Mouse (Mus musculus) thymus, postnatal 25 days (tissue): ENCODE data around the gene Col24a1.

ENCODE experiments used
- DNase-seq: peaks from one replicate; pipeline ENCODE4 v3.0.0; 2022

Col24a1 gene

GRCm38 (mm10) chr3:145471094-145471493 is 178.8 kb downstream of the Col24a1 start:
- DNase-seq: no peak

GRCm38 (mm10) chr3:145474163-145474562 is 181.9 kb downstream of the Col24a1 start:
- no peak for DNase-seq

GRCm38 (mm10) chr3:145476634-145477033 is 184.4 kb downstream of the Col24a1 start:
- DNase-seq: no peak

DNA sequence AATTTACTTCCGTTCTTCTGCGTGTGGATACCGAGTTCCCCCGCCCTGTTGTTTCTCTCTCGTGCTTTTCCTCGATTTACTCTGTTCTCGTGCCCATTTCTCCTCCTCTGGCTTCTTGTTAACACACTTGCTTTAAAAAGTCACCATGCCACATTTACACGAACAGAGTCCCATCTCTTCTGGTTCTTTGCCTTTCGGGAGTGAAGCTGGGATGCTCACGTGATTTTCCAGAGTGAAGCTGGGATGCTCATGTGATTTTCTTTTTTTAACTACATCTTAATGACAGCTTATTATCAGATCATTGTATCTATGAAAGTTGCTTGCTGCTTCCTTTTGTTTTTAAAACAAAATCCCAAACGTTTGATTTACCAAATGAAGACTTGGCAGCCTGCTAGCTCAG is 184.8 kb downstream of the Col24a1 start:
- DNase-seq: no peak

GRCm38 (mm10) chr3:145478446-145478845 is 186.2 kb downstream of the Col24a1 start:
- no peak for DNase-seq

DNA sequence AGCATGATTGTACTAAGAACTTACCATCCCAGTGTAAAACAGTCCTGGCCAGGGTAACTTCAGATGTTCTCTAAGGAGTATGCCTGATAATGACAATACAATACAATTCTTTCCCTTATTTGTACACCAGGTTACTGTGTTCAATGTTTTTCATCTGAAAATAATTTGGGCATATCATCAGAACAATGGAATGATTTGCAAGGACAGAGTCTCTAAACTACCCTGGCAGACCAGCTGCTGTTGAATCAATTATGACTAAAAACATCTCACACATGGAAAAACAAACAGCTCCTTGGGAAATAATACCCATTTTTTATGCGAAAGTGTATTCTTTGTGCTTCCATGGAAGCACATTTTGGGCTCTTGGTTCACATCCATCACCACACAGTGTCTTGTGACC is 198.0 kb downstream of the Col24a1 start:
- DNase-seq: no peak

DNA sequence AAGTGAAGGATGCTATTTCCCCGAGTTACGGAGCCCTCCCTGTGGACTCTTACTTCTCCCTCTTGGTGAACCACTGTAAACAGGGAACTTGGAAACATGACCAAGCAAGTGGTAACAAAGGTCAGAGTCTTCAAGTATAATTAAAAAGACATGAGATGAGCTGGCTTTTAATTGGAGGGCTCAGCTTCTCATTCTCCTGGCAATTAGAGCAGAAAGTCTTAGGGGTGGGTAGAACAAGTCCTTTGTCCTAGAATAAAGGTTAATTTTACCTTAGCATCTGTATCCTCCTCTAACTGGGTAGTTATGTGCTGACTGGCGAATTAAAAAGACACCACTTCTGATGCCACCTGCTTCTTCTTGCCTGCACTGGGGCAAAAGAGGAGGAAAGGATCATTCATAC is 199.1 kb downstream of the Col24a1 start:
- DNase-seq: no peak

DNA sequence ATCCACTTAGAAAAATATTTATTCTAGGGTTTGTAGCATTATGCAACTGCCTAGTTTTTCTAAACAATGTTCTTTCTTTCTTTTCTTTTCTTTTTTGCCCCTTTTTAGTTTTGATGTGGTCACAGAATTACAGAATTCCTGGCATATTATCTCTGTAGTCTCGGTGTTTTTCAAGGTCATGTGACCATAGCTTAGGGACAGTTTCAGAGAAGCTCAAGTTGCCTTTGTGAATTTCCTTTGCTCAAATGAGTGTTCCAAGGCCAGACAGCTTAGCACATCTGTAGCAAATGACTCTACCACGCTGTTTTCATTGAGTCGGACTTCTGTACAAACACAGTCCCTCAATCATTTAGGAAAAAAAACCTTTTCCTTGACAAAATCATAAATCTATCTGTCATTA is 205.9 kb downstream of the Col24a1 start:
- no peak for DNase-seq

DNA sequence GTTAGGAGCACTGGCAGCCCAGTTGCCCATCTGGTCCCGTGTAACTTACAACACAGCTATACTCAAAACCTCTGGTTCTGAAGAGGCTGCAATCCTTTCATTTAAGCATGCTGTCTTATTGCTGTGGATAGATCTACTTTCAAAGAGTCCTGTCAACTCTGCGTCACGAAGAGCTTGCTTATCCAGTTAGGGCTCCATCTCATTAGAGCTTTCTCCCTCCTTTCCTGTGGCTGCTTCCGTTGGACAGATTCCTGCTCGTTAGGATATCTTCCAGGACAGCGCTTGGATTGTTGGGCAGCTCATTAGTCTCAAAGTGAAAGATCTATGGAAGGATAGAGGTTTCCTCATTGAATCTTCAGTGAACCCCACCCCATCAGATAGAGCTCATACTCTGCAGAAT is 206.6 kb downstream of the Col24a1 start:
- no peak for DNase-seq

DNA sequence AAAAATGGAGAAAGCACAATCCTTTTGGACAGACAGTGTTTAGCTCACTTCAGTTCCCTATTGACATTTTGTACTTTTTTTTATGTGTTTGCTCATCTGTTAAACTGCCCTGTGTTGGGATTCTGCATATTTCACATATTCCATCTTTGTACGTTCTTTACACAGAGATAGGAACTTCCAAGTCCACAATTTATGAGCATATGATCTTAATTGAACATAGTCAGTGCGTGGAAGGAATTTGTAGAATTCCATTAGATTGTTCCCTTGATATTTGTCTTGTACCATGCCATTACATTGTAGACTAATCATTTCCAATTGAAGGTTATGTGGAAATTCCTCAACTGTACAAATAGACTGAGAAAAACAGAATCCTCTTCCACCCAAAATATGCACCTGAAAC is 212.6 kb downstream of the Col24a1 start:
- DNase-seq: no peak

DNA sequence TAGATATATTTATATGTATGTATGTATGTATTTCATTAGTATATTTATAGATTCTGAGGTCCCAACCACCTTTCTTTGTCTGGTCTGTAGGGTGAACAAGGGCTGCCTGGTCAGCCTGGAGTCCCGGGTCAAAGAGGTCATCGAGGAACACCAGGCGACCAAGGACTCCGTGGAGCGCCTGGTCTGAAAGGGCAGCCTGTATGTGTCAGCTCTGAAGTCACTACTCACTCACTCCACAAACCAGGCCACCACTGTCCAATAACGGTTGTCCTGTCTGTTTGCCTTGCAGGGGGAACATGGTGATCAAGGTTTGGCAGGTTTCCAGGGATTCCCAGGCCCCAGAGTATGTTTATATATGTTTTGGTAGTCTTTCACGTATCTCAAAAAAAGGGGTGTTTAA is 216.3 kb downstream of the Col24a1 start:
- no peak for DNase-seq

GRCm38 (mm10) chr3:145514197-145514596 is 221.9 kb downstream of the Col24a1 start:
- DNase-seq: no peak

- no peak for DNase-seq
Observed at GRCm38 (mm10) chr3:145521528-145522080, 229.3 kb downstream of the Col24a1 start.

GRCm38 (mm10) chr3:145522311-145522710 is 230.0 kb downstream of the Col24a1 start:
- DNase-seq: no peak

DNA sequence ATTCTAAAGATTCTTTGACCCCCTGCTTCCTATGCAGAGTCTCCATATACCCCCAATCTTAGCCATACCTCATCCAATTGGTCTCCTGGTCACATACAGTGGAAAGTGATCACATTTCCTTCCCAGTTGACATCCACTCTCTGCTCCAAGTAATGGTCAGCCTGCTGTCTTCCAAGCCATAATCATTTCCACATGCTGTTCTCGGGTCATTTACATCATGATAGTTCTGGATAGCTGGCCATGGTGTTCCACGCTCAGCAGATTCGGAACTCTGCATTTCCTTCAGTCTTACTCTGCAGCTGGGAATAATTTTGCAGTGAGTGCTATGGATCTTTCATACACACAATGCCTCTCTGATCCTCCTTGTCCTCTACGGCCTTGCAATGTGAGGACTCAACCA is 233.0 kb downstream of the Col24a1 start:
- no peak for DNase-seq

DNA sequence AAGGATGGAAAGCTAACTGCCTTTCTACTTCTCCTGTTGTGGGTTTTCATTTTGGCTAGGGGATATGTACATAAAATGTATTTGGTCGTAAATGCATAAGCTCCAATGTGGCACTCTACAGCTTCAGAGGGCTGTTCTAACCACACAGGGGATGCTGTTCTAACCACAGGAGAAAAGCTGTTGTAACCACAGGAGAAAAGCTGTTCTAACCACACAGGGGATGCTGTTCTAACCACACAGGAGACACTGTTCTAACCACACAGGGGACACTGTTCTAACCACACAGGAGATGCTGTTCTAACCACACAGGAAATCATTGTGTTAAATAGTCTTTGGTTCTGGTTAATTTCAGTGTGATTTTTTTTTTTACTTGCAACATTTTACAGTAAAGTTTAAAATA is 245.6 kb downstream of the Col24a1 start:
- DNase-seq: no peak

GRCm38 (mm10) chr3:145548441-145549415 is 256.5 kb downstream of the Col24a1 start:
- no peak for DNase-seq

DNA sequence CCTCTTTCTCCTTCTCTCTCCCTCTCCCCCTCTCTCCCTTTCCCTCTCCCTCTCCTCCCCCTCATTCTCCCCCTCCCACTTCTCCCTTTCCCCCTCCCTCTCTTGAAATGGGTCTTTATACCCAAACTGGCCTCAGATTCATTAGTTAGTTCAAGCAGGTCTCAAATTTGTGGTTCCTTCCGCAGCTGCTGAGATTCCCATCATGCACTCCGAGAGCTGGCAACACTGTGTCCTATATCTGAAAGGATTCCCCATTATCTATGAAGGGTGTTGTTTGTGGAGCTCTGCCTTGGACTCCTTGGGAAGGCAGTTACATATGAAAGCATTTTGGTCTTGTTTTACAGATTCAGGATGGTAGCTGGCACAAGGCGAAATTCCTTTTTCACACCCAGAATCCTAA is 257.9 kb downstream of the Col24a1 start:
- no peak for DNase-seq

DNA sequence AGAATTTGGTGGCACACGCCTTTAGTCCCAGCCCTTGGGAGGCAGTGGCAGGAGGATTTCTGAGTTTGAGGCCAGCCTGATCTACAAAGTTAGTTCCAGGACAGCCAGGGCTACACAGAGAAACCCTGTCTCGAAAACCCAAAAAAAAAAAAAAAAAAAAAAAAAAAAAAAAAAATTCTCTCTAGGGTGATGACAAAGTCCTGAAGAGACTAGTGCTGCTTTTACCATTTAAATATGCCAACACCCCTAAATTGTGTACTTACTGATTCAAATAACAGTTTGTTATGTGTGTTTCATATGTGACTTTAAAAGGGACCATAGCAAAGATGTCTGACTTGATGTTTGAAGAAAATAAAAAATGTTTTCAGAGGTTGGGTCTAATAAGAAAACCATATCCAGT is 262.1 kb downstream of the Col24a1 start:
- DNase-seq: no peak

DNA sequence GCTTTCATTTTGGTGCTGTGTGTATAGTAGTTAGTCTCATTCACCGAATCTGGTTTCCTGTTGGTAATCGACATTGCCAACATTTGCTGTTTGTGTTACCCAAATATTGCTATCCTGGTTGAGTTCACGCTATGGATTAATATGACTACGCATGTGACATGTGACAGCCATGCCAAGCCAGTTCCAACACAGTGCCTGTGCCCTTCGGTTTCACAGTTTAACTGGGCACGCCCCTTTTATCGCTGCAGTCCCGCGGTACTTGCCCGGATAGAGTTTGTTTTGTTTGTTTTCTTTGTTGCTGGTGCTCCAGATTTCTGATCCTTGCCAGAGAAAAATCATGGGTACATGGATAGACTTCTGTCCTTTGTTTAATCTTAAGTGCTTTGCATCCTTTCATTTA is 263.9 kb downstream of the Col24a1 start:
- no peak for DNase-seq

- DNase-seq: no peak
Observed at GRCm38 (mm10) chr3:145559675-145560074, 267.4 kb downstream of the Col24a1 start.

- no peak for DNase-seq
Observed at GRCm38 (mm10) chr3:145560117-145560516, 267.8 kb downstream of the Col24a1 start.

- no peak for DNase-seq
Observed at GRCm38 (mm10) chr3:145574468-145574867, 282.2 kb downstream of the Col24a1 start.

DNA sequence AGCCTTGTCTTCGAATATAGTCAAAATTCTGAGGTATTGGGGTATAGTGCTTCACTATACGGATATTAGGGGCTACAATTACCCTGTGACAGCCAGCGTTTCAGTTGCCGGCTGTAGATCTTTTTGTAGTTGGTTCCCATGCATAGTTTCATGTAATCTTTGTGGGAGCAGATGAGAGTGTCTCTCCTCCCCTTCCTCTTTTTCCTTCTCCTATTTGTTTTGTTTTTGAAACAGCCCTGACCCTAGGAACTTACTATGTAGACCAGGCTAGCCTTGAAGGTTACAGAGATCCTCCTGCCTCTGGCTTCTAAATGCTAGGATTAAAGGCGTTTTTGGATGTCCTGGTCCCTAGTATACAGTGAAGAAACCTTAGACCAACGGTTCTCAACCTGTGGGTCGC is 283.1 kb downstream of the Col24a1 start:
- DNase-seq: no peak
